Mouse (Mus musculus) inflammation-experienced regulatory T-cells, adult 6 months (primary cell): ENCODE results near the gene Abr. TPM values are rescaled to one million over a fixed set of nuclear protein-coding genes. Genes with fewer than 3 reads are reported as not detected.

ENCODE experiments used
- ATAC-seq: one replicate; pipeline ENCODE4 v1.8.0; 2017
- polyA plus RNA-seq, 3 experiments: library from polyadenylated mRNA; unstranded; fragments of 100-300 nt; shearing (Covaris generic); gene quantifications; one replicate each; pipeline ENCODE4 v1.2.1; 2017

The Abr gene
- polyA plus RNA-seq, 3 experiments from 2014 or later, result 14.4 to 17.1 (median 15.4) TPM

DNA sequence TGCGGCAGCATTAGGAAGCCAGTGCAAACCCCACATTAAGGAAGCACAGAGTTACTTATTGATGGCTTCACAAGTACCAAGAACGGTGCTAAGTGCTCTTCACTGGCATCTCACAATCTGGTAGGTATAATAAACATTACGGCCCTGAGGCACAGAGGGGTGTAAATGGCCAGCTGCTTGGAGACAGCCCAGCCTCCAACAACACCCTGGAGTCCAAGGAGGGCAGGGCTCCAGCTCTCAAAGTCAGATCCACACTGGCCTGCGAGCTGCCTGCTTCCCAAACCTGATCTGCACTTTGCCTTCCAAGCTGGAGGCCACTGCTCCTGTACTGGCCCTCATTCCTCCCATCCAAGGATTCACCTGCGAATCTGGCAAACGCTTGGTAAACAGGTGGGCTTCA is 132.7 kb downstream of the Abr start:
- ATAC-seq, result no peak

DNA sequence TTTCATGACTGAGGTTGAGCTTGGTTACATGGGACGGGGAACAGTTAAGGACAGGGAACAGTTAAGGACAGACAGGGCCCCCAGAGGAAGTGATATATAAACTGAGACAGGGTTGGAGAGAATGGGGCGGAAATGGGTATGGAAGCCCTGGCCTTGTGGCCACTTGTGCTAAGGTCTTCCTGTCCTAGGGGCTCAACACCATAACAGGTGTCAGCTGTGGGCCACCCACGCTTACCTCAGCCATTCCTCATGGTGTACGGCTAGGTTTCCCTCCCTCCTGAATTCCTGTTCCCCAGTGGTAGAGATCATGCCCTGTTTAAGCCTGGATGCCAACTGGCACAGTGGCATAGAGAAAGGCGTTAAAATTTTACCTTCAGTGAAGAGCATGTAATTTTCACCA is 135.1 kb downstream of the Abr start:
- no peak for ATAC-seq

DNA sequence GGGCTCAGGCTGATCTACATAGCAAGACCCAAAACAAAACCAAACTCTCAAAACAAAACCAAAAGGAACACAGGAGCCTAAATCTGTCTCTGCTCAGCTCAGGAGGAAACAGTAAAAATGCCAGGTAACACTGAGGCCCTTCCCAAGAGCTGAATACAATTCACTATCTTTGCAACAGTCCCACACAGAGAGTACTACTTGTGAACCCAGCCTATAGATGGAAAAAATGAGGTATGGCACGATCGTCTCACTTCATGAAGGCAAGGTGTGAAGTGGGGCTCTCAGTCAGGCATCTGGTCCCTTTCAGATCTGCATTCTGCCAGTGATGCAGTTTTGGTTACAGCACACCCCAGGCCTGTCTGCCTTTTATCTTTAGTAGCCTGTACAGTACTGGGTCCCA is 138.1 kb downstream of the Abr start:
- ATAC-seq, result no peak

DNA sequence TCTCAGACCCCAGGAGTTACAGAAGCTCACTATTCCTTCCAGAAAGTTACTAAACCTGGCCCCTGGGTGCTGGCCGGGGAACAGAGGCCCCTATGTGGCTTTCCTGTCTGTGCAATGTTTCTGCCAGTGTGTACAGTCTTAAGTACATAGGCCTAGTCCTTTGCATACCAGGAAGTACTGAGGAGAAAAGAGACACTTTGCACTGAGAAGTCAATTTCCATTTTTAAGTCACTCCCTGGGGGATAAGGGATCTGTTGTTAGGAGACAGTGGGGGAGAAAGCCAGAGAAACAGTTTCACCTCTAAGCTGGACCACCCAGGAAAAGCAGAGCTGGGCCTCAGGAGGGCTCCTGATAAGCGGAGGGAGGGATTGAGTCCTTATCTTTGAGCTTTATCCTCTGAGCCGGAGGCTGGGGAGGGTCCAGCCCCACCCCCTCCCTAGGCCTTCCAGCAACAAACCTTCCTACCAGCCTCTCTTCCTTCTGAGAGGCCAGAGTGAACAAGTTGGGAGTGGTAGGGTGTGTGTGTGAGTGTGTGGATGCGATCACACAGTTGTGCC is 138.9 kb downstream of the Abr start:
- ATAC-seq, result no peak

DNA sequence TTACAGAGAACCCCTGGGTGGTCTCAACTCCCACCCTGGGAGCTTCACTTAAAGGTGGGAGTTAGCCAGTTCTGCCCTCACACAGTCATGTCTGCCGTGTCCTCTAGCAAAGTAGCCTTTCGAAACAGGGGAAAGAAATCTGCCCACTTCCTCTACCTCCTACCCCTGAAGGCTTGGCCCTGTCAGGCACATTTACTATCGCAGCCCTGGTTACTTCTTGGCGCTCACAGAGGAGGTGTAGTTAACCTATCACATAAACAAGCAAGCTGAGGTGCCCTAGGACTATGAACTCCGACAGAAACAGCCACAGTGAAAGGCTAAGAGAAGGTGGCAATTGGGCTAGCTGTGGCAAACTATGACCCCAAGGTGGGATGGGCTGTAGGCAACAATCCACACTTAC is 139.4 kb downstream of the Abr start:
- ATAC-seq, result no peak

DNA sequence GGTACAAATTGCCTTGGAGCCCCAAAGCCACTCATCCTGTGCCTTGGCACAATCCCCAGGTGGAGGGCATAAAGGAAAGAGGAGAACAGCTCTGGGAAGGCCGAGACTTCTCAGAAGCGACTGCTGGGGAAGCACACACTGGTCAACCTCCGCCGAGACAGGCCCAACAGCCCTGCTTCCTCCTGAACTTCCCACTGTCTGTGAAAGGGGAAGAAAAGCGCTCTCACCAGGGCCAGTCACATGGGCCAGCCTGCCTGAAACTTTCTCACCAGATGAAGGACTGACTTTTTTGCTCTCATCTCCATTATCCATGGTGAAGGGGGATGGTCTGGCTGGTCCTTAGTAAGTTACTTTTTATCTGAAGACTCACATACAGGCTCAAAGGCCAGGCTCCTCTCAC is 139.9 kb downstream of the Abr start:
- no peak for ATAC-seq

DNA sequence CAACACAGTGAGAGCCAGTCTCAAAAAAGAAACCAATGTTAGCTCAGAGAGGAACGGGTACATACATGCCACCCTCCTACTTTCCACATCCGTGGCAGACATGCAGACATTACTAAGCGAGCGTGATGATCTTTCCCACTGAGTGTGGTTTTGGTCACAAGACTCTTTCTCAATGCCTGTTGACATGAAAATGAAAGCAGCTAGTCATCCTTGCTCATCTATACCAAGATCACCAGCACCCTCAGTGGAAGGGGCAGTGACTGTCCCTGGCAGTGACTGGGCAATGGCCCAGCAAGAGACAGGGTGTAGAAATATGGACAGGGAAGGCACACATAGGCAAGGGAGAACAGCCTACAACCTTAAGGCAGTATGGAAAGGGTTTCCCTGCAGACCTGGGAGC is 142.4 kb downstream of the Abr start:
- ATAC-seq, result peak; percentile 92

DNA sequence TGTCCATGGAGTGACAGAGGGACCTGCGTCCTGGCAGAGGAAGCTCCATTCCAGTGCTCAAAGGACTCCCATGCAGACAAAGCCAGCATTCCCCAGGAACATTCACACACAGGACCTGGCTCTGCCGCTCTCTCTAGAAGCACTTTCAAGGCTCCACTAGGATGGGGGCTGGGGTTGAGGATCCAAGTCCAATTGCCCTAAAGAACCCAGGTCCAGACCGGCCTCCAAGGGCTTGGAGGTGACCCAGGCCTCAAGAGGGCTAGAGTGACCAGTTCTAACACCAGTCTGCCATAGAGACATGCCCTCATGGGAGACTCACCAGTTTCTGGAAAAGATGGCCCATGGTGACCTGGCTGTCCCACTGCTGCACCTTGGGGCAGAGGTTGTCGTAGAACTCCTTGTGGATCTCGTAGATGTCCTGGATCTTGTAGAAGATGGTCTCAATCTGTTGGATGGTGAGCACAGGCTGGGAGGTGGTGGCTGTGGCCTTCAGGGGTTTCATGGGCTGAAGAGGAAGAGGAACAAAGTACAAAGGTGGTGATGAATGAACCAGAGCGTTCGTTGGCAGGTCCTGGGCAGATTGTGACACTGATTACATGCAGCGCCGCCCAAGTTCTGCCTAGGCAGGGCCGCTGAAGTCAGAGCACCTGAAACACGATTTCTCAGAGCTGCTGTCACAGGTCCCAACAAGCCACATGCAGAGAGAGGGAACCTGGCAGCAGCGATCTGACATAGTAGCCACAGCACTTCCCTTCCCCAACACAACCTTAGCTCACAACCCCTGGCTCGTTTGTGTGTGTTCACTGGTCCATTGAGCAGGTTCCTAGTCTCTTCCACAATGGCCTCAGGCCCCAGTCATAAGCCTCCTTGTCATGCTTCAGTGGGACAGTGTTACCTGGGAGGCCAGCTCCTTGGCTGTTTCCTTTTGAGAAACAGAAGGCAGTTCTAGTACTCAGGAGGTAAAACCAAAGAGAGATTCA is 143.1 kb downstream of the Abr start:
- peak; percentile 21 for ATAC-seq

DNA sequence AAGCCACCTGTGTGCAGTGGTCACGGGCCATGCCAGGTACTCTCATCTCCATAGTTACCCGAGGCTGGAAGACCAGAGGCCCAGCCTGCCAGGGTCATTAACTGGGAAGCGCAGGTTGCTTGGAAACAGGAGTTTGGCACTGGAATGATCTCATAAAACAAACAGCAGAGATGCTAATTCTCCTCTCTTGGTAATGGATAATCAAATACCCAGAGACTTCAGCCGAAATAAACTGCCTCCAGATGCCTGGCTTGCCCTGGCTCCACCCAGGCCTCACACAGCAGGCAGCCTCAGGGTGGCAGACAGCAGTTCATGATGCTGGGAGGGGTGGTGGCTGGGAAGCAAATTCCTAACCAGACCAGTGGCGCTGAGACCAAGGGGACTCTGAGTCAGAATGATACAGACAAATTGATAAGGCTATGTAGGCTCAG is 145.0 kb downstream of the Abr start:
- ATAC-seq, result no peak

DNA sequence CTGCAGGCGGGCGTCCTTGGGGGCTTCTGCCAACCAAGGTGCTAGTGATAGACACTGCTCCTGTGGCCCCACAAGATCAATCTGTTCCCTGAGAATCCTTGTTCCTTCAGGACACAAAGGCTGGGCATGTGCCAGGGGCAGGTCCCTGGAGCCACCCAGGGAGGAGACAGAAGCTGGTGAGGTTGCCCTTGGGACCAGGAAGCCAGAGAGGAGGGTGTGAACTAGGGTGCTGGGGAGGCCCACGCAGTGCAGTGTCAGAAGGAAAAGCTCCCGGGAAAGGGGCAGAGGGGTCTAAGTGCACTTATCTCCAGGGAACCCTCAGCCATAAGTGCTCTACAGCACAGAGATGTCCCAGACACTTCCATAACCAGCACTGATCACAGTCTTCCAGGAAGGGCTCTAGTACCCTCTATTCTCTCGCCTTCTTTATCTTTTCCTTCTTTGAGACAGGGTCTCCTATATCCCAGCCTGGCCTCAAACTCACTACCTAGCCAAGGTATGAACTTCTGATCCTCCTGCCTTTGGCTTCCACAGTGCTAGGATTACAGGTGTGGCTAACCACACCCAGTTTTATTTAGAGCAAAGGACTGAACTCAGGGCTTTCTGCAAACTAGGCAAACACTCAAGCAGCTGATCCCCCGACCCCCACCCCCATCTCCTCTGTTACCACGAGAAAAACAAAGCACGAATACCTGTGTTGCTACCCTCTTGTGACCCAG is 145.6 kb downstream of the Abr start:
- ATAC-seq, result no peak

DNA sequence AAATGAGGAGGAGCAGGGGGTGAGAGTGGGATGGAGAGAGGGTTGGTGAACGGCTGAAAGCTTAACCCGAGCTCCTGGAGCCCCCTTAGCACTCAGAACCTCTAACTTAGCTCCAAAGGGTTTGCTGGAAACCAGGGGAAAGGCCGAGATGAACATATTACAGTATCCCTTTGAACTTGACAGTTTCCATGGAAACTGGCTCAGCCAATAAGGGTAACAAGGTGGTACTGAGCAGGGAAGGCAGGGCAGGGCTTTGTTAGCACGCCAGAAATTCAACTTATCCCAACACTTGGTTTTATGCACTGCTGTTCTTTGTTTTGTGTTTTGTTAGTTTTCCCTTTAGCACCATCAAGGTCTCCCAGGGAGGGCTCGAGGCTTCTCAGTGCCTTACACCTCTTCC is 149.5 kb downstream of the Abr start:
- no peak for ATAC-seq

DNA sequence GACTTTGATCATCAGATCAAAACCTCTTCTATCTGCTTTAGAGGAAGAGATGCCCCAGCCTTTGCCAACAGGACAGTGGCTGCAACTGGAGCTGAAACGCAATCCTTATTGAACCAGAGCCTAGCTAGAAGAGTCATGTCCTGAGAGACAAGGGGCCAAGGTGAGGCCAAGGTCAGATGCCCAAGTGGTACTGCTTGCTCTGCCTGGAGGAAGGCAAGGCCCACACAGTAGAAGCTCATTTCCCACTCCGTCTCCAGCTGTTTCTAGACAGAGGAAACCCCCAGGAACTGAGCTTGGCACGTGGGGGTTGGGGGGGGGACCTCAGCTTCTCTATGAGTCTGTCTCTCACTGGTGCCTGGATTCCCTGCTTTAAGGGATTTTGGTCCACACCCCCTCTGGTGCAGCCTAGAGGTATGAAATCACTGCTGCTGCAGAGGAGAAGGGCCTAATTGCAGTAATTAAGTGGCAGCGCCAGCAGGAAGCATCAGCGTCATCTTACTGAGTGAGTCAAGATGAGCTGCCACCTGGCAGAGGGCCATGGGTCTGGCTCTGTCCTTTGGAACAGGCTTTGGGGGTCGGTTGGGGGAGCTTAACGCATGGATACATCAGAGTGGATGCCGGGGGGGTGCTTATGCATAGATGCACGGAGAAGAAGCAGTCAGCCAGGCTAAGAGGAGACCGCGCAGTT is 152.7 kb downstream of the Abr start:
- no peak for ATAC-seq

DNA sequence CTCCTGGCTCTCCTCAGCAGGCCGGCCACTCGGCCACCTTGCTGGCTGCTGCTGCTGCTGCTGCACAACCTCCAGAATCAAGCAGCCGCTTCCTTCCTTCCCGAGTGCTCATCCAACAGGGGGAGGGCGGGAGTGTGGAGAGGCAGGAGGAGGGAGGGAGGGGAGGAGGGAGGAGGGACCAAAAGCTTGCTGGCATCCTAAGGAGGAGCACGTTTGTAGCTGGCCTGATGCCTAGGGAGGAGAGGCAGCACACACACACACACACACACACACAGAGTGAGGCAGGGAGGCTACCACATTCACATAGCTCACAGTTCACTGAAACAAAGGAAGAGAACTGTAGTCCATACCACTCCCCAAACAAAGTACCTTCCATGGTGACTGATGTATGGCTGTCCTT is 153.8 kb downstream of the Abr start:
- no peak for ATAC-seq

DNA sequence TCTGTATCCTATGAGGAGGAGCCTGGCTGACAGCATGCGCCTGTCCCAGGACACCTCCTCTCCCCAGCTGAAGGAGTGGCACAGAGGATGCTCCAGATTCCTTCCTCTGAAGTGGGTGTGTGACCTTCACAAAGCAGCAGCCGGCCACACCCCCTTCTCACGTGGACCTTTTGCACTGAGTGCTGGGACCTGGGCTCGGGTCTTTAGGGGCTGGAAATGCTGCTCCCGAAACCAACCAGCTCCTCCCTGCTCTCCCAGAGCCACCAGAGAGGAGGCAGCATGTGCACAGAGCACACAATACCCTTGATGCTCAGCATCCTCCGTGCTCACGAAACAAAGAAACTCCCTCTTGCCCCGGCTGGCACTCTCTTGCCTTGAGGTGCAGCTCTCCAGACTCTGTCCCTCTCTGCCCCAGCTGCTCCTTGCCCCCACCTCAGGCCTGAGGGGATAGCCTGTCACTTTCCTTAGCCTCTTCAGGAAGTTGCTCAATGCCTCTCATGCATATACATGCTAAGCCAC is 154.6 kb downstream of the Abr start:
- ATAC-seq, result no peak

DNA sequence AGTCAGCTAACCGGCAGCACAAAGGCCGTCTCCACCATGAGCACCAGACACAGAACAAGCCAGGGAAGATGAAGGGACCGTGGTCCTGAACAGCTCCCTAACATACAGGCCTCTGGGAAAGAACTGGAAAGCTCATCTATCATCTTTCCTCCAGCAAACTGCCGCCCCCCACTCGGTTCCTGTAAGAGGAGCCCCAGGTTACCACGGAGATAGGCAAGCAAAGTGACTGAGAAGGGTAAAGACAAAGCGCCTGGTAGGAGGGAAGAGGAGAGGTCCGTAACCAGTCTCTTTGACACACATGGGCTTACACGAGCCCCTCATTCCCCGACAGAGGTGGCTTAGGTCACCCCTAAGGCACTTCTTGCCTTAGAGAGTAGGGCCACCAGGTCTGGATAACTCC is 155.0 kb downstream of the Abr start:
- ATAC-seq, result no peak

DNA sequence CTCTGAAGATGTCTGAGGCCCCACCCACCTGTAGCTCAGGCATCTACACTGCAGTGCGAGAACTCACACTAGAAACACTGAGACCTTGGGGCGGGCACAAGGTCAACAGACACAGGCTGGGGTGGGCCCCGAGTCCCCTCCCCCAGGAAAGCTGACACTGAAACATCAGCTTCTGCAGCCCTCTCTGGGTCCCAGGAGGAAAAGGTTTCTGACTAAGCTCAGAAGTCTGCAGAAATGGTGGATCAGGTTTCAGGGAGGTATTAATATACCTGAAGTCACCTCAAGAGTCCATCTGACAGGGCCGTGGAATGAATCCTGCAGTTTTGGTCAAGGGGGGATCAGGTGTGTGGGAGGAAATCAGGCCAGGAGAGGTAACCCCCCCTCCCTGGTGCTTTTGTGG is 156.2 kb downstream of the Abr start:
- ATAC-seq, result no peak

DNA sequence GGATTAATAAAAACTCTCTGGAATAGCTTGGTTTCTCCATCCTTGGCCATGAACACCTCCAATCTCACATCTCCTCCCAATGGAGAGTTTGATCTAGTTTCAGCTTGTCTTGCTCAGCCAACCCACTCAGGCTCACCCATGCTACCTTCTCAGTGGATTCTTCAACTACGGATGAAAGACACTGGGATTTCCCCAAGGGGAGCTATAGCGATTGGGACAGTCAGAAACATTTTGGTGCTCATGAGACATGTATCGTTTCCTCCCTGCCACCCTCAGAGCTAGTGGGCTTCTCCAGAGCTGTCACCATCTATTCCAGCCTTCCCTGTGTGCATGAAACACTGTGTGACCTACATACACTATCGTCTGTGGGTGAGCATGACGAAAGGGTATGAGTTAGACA is 160.4 kb downstream of the Abr start:
- no peak for ATAC-seq

DNA sequence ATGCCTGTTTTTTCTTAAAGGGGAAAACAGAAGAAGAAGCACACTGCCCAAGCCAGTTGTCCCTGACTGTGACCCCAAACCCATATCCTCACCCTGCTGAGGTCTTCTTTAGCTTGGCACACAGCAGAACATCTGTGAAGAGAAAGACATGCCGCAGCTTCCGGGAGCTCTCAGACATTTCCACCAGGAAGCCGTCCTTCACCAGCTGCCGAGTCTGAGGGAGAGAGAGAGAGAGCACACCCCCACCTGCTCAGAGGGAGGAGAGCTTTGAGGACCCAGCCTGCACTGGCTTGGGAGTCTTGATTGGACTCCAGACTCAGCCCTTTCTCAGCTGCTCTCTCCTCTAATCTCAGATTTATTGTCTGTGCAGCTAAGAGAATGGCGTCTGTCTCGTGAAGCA is 160.9 kb downstream of the Abr start:
- no peak for ATAC-seq

DNA sequence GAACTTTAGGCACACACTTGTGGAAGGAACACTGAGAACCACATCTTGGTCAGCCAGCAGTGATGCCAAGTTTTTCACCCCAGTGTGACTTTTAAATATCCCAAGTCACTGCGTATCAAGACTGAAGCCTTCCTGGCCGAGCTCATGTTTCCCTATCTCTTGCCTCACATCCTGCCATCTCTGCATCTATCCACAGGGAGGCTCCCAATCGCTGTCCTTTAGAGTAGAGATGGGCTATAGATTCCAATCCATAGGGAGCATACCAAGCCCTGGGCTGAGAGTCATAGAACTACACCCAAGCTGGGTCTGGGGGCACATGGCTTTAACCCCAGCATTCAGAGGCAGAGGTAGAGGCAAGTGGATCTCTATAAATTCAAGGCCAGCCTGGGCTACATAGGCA is 162.6 kb downstream of the Abr start:
- ATAC-seq, result no peak

DNA sequence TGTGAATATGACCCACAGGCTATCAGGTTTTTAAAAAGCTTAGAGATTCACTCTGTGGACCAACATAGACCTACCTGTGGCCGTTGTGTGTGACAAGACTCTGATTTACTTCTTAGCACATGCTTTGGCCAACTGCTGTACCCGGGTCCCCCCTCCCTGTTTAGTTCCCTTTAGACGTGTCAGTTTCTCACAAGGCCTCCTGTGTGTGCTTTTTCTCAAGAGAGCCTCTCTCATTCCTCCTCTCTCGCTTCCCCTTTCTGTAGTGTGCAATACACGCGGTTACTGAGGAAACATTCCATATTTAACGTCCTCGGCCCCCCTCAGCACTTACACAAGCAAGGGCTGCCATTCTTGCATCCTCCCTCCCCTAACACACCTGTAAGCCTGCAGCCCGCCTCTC is 163.4 kb downstream of the Abr start:
- ATAC-seq, result no peak

DNA sequence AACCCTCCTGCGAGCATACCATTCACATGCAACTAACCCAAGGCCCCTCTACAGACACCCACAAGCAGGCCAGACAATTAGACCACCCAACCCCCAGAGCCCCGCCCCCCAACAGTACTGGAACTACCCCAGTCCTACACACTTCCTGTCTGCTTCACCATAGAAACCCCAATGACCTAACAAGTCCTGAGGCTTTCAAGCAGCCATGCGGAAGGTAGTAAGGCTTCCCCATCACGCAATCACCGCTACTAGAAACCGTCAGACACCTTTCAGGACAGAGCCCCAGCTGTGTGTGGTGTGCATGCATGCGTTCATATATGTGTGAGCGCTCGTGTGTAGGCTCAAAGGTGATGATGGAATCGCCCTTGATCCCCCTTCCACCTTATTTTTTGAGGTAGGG is 165.2 kb downstream of the Abr start:
- ATAC-seq, result peak; percentile 80

DNA sequence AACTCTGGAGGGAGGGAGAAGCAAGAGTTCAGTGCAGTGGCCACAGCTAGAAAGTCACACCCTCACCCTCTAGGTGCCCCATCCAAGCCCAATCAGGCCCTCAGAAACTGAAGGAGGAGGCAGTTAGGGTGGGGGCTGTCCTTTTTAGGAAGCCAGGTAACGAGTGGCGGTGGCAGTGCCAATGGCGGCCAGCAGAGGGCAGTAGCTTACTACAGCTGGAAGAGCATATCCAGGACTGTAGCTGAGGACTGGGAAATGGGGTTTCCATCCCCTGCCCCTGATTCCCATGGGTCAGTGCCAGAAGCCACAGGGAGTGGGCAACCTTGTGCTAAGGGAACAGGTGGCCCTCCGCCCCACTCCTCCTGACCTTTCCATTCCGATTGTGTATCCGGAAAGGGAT is 165.9 kb downstream of the Abr start:
- ATAC-seq, result peak; percentile 73

DNA sequence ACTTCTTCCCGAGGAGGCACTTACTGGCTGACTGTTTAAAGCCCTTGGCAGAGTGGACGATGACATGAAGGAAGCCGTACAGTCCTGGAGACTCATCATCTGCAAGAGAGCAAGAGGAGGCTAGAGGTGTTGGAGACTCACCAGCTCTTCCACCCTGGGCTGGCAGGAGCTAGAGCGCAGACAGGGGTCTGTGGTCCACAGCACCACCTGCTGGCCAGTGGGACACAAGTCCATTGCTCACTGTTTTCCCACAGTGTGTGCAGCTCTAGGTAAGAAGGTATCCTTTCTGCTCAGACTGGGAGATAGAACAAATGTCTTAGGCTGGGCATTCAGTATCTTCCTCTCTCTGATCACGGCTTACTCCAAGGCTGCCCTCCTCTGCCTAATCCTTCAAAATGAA is 167.6 kb downstream of the Abr start:
- ATAC-seq, result no peak
